Mouse (Mus musculus): ENCODE data around the gene Dscaml1. TPM values are rescaled to one million over a fixed set of nuclear protein-coding genes. Genes with fewer than 3 reads are reported as not detected.

Gene Dscaml1
- polyA plus RNA-seq, 1 experiment from 2014 or later: 0.23 TPM

DNA sequence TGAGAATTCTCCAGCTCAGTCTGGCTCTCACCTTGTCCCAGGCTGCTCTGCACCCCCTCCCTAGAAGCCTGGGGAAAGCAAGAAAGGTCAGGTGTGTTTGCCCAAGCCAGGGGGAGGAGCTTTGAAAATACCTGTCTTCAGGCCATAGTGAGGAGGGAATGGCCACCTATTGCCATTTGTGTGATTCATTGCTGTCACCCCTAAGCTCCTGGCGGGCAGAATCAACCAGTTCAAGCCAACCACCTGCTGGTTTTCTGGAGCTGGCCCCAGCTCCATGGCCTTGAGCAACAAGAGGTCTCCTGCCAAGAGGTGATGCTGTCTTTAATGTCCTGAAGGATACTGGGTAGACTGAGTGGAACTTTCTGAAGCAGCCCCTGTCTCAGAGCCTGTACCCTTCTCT, 28.1 kb upstream of the Dscaml1 start:
- ATAC-seq (ENCODE audit: insufficient number of reproducible peaks, low FRiP score, low TSS enrichment, low read depth): no peak
- no peak overlapping the region for H3K4me3 ChIP-seq
- WGBS: 62% methylated on average over 1 of the region's 1 CpGs
- H3K9ac ChIP-seq: no peak overlapping the region
- H3K36me3 ChIP-seq: peaks cover 18% of the 10 kb centered on the region; the same call in 1 of the 2 replicates
- no peak overlapping the region for H3K4me2 ChIP-seq
- H3K27ac ChIP-seq: no peak overlapping the region
- no peaks in the 10 kb centered on the region for H3K9me3 ChIP-seq
- H3K27me3 ChIP-seq: peaks cover 13% of the 10 kb centered on the region
- H3K4me1 ChIP-seq: no peaks in the 10 kb centered on the region

DNA sequence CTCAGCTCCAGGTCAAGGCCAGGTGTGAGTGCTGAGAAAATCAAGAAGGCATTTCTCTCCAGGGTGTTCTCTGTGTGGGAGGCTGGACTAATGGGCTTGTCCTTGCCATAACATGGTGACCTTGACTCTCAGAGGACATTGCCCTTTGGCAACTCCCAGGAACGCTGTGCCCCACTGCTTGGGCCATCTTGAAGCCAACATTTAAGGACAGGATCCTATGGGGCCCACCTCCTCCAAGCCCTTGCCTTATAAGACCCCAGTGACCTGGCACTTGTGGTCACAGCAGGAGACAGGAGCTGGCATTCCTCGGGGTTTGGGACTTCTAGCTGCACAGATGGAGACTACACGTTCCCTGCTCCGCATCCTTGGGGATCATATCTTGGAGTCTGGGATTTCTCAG, 27.0 kb upstream of the Dscaml1 start, which contains the start of gene Fxyd2:
Fxyd2 (plus strand) TSS at position 236 of the 400 bp plus-strand sequence.
- no peak within 1 kb of the TSS for H3K9ac ChIP-seq
- ATAC-seq (ENCODE audit: insufficient number of reproducible peaks, low FRiP score, low TSS enrichment, low read depth): no peak

DNA sequence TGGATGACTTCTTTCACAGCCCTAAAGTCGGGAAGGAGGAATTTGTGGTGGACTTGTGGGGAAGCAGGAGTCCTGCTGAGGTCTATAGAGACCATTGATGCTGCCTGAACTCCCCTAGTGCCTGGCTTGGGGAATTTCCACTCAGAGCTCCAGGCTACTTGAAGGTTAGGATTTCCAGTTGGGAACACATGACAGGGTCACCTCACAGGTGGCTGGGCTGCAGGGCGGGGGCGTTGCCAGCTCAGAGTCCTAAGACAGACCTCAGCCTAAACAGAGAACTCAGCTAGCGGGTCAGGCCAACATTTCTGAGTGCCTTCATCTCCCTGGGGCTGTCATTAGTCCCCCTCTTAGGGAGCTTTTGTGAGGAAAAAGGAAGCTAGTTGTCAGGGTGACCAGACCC, 24.6 kb upstream of the Dscaml1 start:
- no peak overlapping the region for H3K4me2 ChIP-seq
- no peak overlapping the region for H3K4me3 ChIP-seq
- H3K9ac ChIP-seq: no peak overlapping the region
- no peak for ATAC-seq (ENCODE audit: insufficient number of reproducible peaks, low FRiP score, low TSS enrichment, low read depth)
- H3K36me3 ChIP-seq: no peaks in the 10 kb centered on the region
- no peaks in the 10 kb centered on the region for H3K4me1 ChIP-seq
- 48% methylated on average over 4 of the region's 4 CpGs for WGBS
- H3K9me3 ChIP-seq: no peaks in the 10 kb centered on the region
- H3K27ac ChIP-seq: no peak overlapping the region
- peaks cover 22% of the 10 kb centered on the region for H3K27me3 ChIP-seq

More for the DNA sequence above, 27.0 kb upstream of the Dscaml1 start, which contains the start of gene Fxyd2:
- peaks cover 8% of the 10 kb centered on the region; the same call in 1 of the 2 replicates for H3K36me3 ChIP-seq
- H3K27ac ChIP-seq: no peak within 1 kb of the TSS
- peaks cover 22% of the 10 kb centered on the region for H3K27me3 ChIP-seq
- WGBS: 62% methylated on average over 4 of the region's 4 CpGs
- H3K4me2 ChIP-seq: no peak within 1 kb of the TSS
- no peaks in the 10 kb centered on the region for H3K9me3 ChIP-seq
- H3K4me3 ChIP-seq: no peak within 1 kb of the TSS
- no peaks in the 10 kb centered on the region for H3K4me1 ChIP-seq

DNA sequence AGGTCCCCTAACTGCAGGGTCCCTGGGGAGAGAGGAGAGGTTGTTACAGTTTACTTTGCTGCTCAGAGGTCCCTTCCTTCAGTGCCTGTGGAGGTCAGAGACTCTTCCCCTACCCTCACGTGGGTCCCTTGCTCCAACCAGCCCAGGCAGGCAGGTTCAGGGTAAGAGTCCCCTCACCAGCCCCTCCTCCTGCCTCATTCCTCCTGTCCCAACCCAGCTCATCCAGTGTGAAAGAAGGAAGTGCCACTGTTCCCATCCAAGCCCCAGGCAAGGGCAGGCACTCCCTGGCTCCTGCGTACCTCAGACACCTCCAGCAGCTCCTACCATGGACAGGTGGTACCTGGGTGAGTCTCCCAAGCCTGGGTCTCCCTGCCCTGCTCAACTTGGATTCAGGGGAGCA, 23.5 kb upstream of the Dscaml1 start:
- Histone ChIP-seq H3K4me1 (peaks cover 4% of the 10 kb centered on the region), H3K4me3 (no peak overlapping the region), H3K9ac (no peak overlapping the region), H3K27ac (no peak overlapping the region), H3K9me3 (no peaks in the 10 kb centered on the region), H3K27me3 (peaks cover 22% of the 10 kb centered on the region), H3K4me2 (no peak overlapping the region), H3K36me3 (no peaks in the 10 kb centered on the region)
- 44% methylated on average over 2 of the region's 2 CpGs for WGBS
- no peak for ATAC-seq (ENCODE audit: insufficient number of reproducible peaks, low FRiP score, low TSS enrichment, low read depth)

DNA sequence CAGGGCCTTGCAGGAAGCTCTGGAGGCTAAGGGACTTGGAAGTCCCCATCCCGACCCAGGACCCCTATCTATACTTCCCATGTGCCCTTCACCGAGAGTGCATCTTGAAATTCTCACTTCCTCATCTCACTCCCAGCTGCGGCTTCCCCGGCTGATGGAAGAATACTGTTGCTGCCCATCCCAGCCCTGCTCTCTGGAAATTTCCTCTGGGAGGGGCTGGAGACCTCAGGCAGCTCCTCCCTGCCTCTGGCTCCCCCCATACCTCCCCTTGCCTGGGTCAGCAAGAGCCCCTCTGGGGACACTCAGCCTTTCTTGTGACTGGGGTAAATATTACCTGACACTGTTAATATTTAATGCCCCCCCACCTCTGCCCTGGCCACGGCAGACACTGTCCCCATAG, 20.7 kb upstream of the Dscaml1 start:
- Histone ChIP-seq H3K4me1 (peaks cover 11% of the 10 kb centered on the region), H3K9me3 (no peaks in the 10 kb centered on the region), H3K27me3 (peaks cover 21% of the 10 kb centered on the region), H3K9ac (no peak overlapping the region), H3K27ac (no peak overlapping the region), H3K36me3 (no peaks in the 10 kb centered on the region), H3K4me2 (no peak overlapping the region), H3K4me3 (no peak overlapping the region)
- no peak for ATAC-seq (ENCODE audit: insufficient number of reproducible peaks, low FRiP score, low TSS enrichment, low read depth)
- 61% methylated on average over 5 of the region's 5 CpGs for WGBS

DNA sequence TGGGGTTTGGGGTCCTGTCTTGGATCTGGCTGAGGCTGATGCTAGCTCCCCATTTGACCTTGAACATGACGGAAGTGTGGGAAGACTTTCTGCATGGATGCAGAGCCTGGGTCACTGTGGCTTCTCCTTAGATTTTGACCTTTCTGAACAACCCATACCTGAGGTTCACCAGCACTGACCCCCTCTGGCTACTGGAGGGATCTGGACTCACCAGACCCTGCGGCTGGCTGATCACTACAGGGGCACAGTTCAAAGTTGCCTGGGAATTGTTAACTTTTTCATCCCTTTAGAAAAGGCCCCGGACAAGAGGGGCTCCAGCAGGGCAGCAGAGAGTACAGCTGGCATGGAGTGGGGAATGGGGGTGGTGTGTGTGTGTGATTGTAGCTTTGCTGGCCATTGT, 19.6 kb upstream of the Dscaml1 start:
- Histone ChIP-seq H3K36me3 (no peaks in the 10 kb centered on the region), H3K9ac (no peak overlapping the region), H3K27ac (no peak overlapping the region), H3K4me3 (no peak overlapping the region), H3K9me3 (no peaks in the 10 kb centered on the region), H3K4me2 (no peak overlapping the region), H3K27me3 (peaks cover 21% of the 10 kb centered on the region), H3K4me1 (peaks cover 11% of the 10 kb centered on the region)
- WGBS: 81% methylated on average over 3 of the region's 3 CpGs
- no peak for ATAC-seq (ENCODE audit: insufficient number of reproducible peaks, low FRiP score, low TSS enrichment, low read depth)

DNA sequence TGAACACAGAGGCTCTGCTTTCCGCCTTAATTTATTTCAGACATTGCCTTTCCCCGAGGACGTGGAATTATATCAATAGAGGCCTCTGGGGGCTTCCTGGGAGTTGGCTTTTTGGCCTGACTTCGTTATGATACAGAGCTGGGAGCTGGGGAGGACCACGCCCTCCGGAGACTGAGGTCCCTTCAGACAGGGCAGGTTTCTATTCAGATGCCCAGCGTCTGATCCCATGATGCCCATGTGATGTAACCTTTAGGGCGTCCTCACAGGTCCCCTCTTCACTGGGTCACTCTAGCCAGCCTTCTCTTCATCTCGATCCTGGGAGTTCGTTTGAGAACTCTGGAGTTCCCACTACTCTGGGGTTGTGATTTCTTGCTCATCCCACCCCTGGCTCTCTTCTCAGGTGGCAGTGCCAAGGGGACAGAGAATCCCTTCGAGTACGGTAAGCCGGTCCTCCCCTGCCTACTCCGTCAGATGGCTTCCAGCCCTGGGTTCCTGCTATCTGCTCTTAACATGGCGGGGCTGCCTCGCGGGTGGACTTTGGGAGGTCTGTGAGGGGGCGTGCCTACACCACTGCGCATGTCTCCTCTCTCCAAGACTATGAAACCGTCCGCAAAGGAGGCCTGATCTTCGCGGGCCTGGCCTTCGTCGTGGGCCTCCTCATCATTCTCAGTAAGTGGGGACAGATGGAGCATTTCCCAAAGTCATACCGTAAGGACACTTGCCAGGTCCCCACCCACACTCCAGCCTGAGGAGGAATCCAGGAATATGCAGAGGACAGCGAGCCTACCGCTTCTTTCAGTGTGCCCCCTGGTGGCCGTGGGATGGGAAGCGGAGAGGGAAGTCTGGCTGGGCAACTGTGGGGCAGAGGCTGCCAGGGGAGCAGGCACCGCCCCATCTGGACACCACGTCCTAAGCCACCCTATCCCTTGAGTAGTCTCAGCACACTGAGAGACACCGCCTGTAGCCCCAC, 18.4 kb upstream of the Dscaml1 start:
- Histone ChIP-seq H3K4me2 (peak overlapping the region; percentile 42), H3K9ac (no peak overlapping the region), H3K27me3 (peaks cover 17% of the 10 kb centered on the region; the same call in 1 of the 2 replicates), H3K9me3 (no peaks in the 10 kb centered on the region), H3K4me3 (peak overlapping the region; percentile 32), H3K27ac (no peak overlapping the region), H3K4me1 (peaks cover 15% of the 10 kb centered on the region), H3K36me3 (no peaks in the 10 kb centered on the region)
- ATAC-seq (ENCODE audit: insufficient number of reproducible peaks, low FRiP score, low TSS enrichment, low read depth): peak; percentile 5; the same call in 1 of the 2 replicates
- WGBS: 34% methylated on average over 33 of the region's 33 CpGs

DNA sequence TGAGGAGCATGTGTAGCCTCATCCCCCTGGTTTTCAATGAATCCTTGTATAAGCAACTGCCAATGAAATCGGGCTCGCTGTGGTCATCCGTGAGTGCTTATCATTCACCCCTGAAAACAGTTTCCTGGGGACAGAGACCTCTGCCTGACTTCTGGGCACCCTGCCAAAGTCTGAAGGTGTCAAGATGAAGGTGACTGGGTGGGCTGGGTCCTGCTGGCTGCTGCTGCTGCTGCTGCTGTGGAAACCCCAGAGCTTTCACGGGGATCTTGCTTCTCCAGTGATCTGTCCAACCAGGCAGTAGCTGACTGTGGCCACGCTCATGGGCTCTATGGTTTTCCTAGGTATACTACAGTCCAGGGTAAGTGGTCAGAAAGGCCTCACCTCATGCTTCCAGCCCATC, 16.2 kb upstream of the Dscaml1 start:
- WGBS: 77% methylated on average over 5 of the region's 5 CpGs
- no peaks in the 10 kb centered on the region for H3K9me3 ChIP-seq
- peaks cover 5% of the 10 kb centered on the region; the same call in 1 of the 2 replicates for H3K27me3 ChIP-seq
- no peak overlapping the region for H3K27ac ChIP-seq
- no peaks in the 10 kb centered on the region for H3K36me3 ChIP-seq
- H3K4me1 ChIP-seq: peaks cover 15% of the 10 kb centered on the region
- no peak overlapping the region for H3K4me3 ChIP-seq
- H3K4me2 ChIP-seq: no peak overlapping the region
- no peak for ATAC-seq (ENCODE audit: insufficient number of reproducible peaks, low FRiP score, low TSS enrichment, low read depth)
- no peak overlapping the region for H3K9ac ChIP-seq

DNA sequence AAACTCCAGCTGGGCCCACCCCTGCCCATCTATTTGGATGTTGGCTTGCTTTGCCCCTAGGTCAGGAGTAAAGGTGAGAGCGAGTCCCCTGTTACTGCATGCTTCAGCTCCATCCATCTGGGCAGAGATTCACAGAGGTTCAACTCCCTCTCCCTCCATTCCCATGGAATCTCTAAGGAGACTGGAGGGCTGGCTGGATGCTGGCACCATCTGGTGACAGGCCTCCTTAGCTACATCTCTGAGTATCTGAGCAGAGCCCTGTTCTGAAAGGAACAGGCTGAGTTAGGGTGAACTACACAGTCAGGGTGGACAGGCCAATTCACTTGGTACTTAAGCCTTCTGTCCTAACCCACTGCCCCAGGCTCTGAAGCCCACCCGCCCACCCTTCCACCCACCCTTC, 15.8 kb upstream of the Dscaml1 start:
- WGBS: 84% methylated on average over 2 of the region's 2 CpGs
- H3K9me3 ChIP-seq: no peaks in the 10 kb centered on the region
- peaks cover 5% of the 10 kb centered on the region; the same call in 1 of the 2 replicates for H3K27me3 ChIP-seq
- no peak overlapping the region for H3K4me3 ChIP-seq
- no peaks in the 10 kb centered on the region for H3K36me3 ChIP-seq
- no peak for ATAC-seq (ENCODE audit: insufficient number of reproducible peaks, low FRiP score, low TSS enrichment, low read depth)
- H3K4me2 ChIP-seq: no peak overlapping the region
- no peak overlapping the region for H3K27ac ChIP-seq
- H3K9ac ChIP-seq: no peak overlapping the region
- peaks cover 15% of the 10 kb centered on the region for H3K4me1 ChIP-seq

DNA sequence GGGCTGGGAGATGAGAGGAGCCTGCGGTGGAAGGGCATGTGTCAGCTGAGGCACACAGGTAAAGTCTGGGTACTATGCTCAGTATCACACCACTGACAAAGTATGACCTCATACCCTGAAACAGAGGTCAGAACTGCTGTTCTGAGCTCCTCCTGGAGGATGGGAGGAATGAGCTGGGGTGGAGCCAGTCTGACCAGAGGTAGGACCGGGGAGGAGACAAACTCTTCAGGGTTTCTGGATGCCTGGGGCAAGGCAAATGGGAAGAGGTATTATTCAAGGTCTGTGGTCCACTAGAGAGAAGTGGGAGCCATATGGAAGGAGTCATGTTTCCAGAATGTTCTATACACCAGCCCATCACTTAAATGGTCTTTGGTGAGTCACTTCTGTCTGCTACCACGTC, 15.3 kb upstream of the Dscaml1 start:
- H3K27ac ChIP-seq: no peak overlapping the region
- 70% methylated on average over 3 of the region's 3 CpGs for WGBS

DNA sequence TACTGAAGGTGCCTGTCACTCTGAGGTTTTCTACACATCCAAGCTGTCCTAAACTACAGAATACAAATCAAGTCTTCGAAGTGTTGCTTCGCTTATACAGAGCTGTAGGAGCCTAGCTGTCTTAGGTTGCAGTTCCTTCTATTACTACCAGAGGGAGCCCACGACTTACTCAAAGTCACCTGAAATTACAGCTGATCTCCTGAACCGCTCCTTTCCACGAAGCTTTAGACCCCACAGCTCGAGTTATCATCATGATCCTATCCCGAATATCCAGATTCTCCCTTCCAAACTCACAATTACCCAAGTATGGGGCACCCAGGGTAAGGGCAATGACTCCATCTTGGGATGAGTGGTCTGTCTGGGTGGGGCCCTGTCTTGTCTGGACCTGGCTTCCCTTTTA, 14.6 kb upstream of the Dscaml1 start:
- H3K4me3 ChIP-seq: peak overlapping the region; percentile 20
- no peak for ATAC-seq (ENCODE audit: insufficient number of reproducible peaks, low FRiP score, low TSS enrichment, low read depth)
- H3K27ac ChIP-seq: no peak overlapping the region
- no peaks in the 10 kb centered on the region for H3K9me3 ChIP-seq
- peaks cover 5% of the 10 kb centered on the region; the same call in 1 of the 2 replicates for H3K27me3 ChIP-seq
- H3K4me1 ChIP-seq: peaks cover 15% of the 10 kb centered on the region
- H3K36me3 ChIP-seq: no peaks in the 10 kb centered on the region
- no peak overlapping the region for H3K9ac ChIP-seq
- 19% methylated on average over 7 of the region's 7 CpGs for WGBS
- peak overlapping the region; percentile 45 for H3K4me2 ChIP-seq

More for the DNA sequence above, 15.3 kb upstream of the Dscaml1 start:
- Histone ChIP-seq H3K36me3 (no peaks in the 10 kb centered on the region), H3K4me1 (peaks cover 15% of the 10 kb centered on the region), H3K4me3 (no peak overlapping the region), H3K4me2 (no peak overlapping the region), H3K9ac (no peak overlapping the region), H3K9me3 (no peaks in the 10 kb centered on the region), H3K27me3 (peaks cover 5% of the 10 kb centered on the region; the same call in 1 of the 2 replicates)
- ATAC-seq (ENCODE audit: insufficient number of reproducible peaks, low FRiP score, low TSS enrichment, low read depth): no peak

DNA sequence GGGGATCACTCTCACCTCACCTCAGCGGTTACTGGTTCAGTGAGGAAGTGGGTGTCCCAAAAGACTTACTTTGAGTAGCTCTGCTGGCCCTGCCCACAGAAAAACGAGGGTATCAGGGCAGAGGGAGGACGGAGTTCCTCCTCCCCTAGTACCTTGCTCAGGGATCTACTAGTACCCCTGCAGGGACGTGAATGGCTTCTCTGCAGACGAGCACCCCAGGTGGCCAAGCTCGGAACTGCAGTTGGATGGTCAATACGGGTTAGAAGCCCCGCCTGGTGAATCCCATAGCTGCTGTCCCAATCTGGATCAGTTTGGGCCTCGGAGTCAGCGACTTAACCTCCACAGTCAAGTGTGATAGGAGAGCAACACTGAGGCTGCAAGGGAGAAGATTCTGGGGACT, 14.1 kb upstream of the Dscaml1 start:
- no peaks in the 10 kb centered on the region for H3K36me3 ChIP-seq
- no peak for ATAC-seq (ENCODE audit: insufficient number of reproducible peaks, low FRiP score, low TSS enrichment, low read depth)
- peaks cover 15% of the 10 kb centered on the region for H3K4me1 ChIP-seq
- H3K27me3 ChIP-seq: peaks cover 5% of the 10 kb centered on the region; the same call in 1 of the 2 replicates
- no peaks in the 10 kb centered on the region for H3K9me3 ChIP-seq
- 5% methylated on average over 10 of the region's 10 CpGs for WGBS
- peak overlapping the region; percentile 45 for H3K4me2 ChIP-seq
- no peak overlapping the region for H3K27ac ChIP-seq
- H3K9ac ChIP-seq: no peak overlapping the region
- peak overlapping the region; percentile 20 for H3K4me3 ChIP-seq
